In the genomic region with DNA sequence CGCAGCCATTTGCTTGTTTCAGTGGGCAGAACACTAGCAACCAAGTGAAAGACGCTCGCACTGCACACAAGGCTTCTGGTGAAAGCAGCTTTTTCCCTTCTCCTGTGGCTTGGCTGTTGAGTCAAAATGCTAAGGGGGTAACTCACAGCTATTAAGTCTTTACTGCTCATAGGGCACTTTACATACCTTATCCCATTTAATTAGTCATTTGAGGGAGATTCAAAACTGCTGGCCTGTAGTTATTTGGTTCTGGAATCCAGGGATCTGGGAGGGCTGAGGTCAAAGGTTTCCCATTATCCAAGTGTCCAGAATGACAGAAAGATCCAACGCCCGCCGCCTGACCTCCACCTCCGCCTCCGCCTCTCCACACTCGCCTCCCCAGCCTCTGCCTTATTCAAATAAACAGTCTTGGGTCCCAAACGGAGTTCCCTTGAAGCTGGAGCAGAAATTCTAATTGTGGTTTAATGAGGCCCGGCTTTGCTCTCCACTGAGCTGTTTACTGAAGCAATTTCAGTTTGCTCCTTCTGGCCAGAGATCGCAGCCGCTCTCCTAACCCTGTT, we compare ENCODE assay signal across 13 mouse cellular contexts.
DNase-seq lines count a peak whose midpoint lies in the region; ATAC-seq and TF ChIP-seq lines count a peak whose summit lies in the region.
"Had no signal": no experiment of that assay in that cellular context is flagged by ENCODE, and none has a peak within 500 bp of the region (broad histone marks: within the 10 kb centered on the region; RNA-seq: fewer than 3 reads in every experiment).

No protein-coding gene starts in this region.

- no peak overlapping the region for H3K4me3 ChIP-seq in heart, embryonic 11.5 days (ENCODE audit: low read depth, low read length)
- no peak overlapping the region for H3K4me3 ChIP-seq in limb, embryonic 11.5 days (ENCODE audit: low read depth, low read length)
- H3K4me3 ChIP-seq in gastrocnemius, adult 2 months, result no peak overlapping the region
- H3K4me3 ChIP-seq: embryonic facial prominence, embryonic 12.5 days; heart, embryonic 15.5 days; intestine, embryonic 15.5 days had no signal

- 29% methylated on average over 13 of the region's 13 CpGs for WGBS in heart, embryonic 11.5 days (ENCODE audit: insufficient replicate concordance)
- 8% methylated on average over 13 of the region's 13 CpGs for WGBS in limb, embryonic 11.5 days

- no peaks in the 10 kb centered on the region for H3K27me3 ChIP-seq in heart, embryonic 11.5 days (ENCODE audit: control insufficient read depth, insufficient read depth, low read length)
- no peaks in the 10 kb centered on the region for H3K27me3 ChIP-seq in limb, embryonic 11.5 days (ENCODE audit: control insufficient read depth, insufficient read depth, low read length)
- H3K27me3 ChIP-seq: embryonic facial prominence, embryonic 12.5 days; heart, embryonic 15.5 days; intestine, embryonic 15.5 days had no signal

- DNase-seq in heart, postnatal 4 days, result no peak
- DNase-seq in Muller cell, postnatal 12 days (ENCODE audit: inconsistent ontology term), result peak; percentile 72
- DNase-seq in kidney, adult 18-20 months, result peak; percentile 25
- DNase-seq in limb, embryonic 11.5 days (ENCODE audit: low spot score), result peak; percentile 71
- DNase-seq in gastrocnemius, adult 2 months, result no peak
- no peak for DNase-seq in ovary, postnatal 10 days (ENCODE audit: low spot score)
- no peak for DNase-seq in thymus, postnatal 14 days

- peak overlapping the region; percentile 27 for H3K4me2 ChIP-seq in heart, embryonic 11.5 days
- H3K4me2 ChIP-seq in limb, embryonic 11.5 days (ENCODE audit: low read depth, severe bottlenecking), result no peak overlapping the region; the same call in 1 of the 2 replicates
- H3K4me2 ChIP-seq: embryonic facial prominence, embryonic 12.5 days; heart, embryonic 15.5 days; intestine, embryonic 15.5 days had no signal

- no peak overlapping the region for H3K9ac ChIP-seq in heart, embryonic 11.5 days (ENCODE audit: low read depth, low read length)
- H3K9ac ChIP-seq in limb, embryonic 11.5 days (ENCODE audit: low read length), result no peak overlapping the region
- H3K9ac ChIP-seq: embryonic facial prominence, embryonic 12.5 days; heart, embryonic 15.5 days; intestine, embryonic 15.5 days had no signal

- no peak for TF ChIP-seq CTCF in gastrocnemius, adult 2 months (IDR thresholded peaks at IDR 0.05)

- H3K27ac ChIP-seq in heart, embryonic 11.5 days (ENCODE audit: low read depth, low read length), result 0 out of 2 replicates have a peak overlapping the region, but pooled peaks have one; percentile 31
- H3K27ac ChIP-seq in limb, embryonic 11.5 days (replicated peaks; ENCODE audit: low read depth, low read length), result peak overlapping the region; percentile 70
- H3K27ac ChIP-seq in gastrocnemius, adult 2 months, result no peak overlapping the region
- H3K27ac ChIP-seq: embryonic facial prominence, embryonic 12.5 days; heart, embryonic 15.5 days; intestine, embryonic 15.5 days had no signal

- intact Hi-C loops in gastrocnemius, adult 2 months (cut with DNase I), result no loop called here

- H3K9me3 ChIP-seq in heart, embryonic 11.5 days (replicated peaks; ENCODE audit: control insufficient read depth, low read length), result no peaks in the 10 kb centered on the region
- H3K9me3 ChIP-seq in limb, embryonic 11.5 days (ENCODE audit: control insufficient read depth, low read length), result no peaks in the 10 kb centered on the region
- H3K9me3 ChIP-seq: embryonic facial prominence, embryonic 12.5 days; G1E; heart, embryonic 15.5 days; intestine, embryonic 15.5 days had no signal

- no peaks in the 10 kb centered on the region for H3K36me3 ChIP-seq in heart, embryonic 11.5 days (ENCODE audit: control insufficient read depth, insufficient read depth, low read length)
- no peaks in the 10 kb centered on the region for H3K36me3 ChIP-seq in limb, embryonic 11.5 days (ENCODE audit: control insufficient read depth, insufficient read depth, low read length)
- H3K36me3 ChIP-seq: embryonic facial prominence, embryonic 12.5 days; G1E; heart, embryonic 15.5 days; intestine, embryonic 15.5 days had no signal

- no peak for ATAC-seq in heart, embryonic 11.5 days (replicated peaks; ENCODE audit: insufficient number of reproducible peaks, low FRiP score, low TSS enrichment)
- ATAC-seq in limb, embryonic 11.5 days (ENCODE audit: insufficient number of reproducible peaks, low FRiP score, low TSS enrichment, low read depth), result peak; percentile 15; the same call in 1 of the 2 replicates
- ATAC-seq: intestine, embryonic 15.5 days; midbrain, embryonic 16.5 days had no signal

- peaks cover 8% of the 10 kb centered on the region; the same call in 1 of the 2 replicates for H3K4me1 ChIP-seq in heart, embryonic 11.5 days (ENCODE audit: control insufficient read depth, insufficient read depth, low read length)
- peaks cover 48% of the 10 kb centered on the region for H3K4me1 ChIP-seq in limb, embryonic 11.5 days (ENCODE audit: control insufficient read depth, insufficient read depth, low read length)

Comparison
In these comparisons a context has a peak if more than half of its experiments do, and no peak if none do; other contexts are left out.
1. DNase-seq: peak in Muller cell, postnatal 12 days (single experiment), kidney, adult 18-20 months (single experiment) and limb, embryonic 11.5 days (single experiment); none in heart, postnatal 4 days (single experiment), gastrocnemius, adult 2 months (single experiment), ovary, postnatal 10 days (single experiment) and thymus, postnatal 14 days (single experiment).